Mouse (Mus musculus) spleen, embryonic (tissue): ENCODE measurements at regions not wholly inside any gene's neighbourhood (a gene's known extent, or its start where the extent isn't known, plus 50 kb on each side); places are given as distances from the start of the nearest gene placed in this dataset.
"Not testable (repeated sequence)": the region's sequence is repeated elsewhere in the genome, so short reads cannot be mapped to it uniquely, and the experiment has no call there.

Experiments
- CTCF ChIA-PET: fragments of 350-600 bp; sonication (Branson Sonifier 250); formaldehyde crosslinking; loops from one replicate; lab custom pipeline; 2022; lab: Charles Lee

DNA sequence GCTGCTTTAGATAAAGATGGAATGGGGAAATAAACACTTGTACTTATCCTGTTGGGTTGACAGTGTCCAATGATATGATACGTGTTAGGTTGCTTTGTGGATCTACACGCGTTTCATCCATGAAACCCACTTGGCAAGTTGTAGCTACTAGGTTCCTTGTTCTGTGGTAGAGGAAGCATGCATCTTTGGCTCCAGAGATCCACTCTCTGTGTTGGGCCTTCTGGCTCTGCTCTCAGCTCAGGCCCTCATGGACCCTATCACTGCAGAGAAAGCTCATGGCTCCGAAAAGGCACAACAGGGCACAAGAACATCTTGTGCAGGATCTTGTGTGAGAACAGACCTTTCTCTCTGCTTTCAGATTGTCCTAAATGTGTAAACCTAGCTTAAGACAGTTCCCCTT, 122.3 kb downstream of the Enc1 start:
- CTCF ChIA-PET: no interaction called here

GRCm38 (mm10) chr13:97360551-97360950, 119.6 kb downstream of the Enc1 start:
- CTCF ChIA-PET: no interaction called here

DNA sequence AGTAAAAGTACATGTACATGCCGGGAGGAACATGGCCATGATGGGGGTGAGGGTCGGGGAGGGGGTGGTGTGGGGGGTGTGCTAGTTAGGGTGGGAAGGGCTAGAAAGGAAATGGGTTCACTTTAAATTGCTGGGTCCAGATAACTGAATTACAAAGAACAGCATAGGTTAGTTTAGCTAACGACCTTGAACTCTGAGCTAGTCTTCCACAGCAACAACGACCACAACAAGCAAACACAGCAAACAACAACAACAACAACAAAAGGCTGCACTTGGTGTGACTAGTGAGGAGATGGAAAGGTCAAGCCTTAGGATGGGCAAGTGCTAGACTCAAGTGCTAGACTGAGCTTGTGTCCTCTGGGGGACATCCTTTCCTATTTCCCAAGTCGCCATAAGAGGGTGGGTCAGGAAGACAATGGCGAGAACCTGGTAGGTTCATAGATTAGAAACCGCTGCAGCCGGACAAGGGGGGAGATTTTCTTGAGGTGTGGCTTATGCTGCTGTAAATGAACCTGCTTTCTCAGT, 117.9 kb downstream of the Enc1 start:
- CTCF ChIA-PET: no interaction called here

DNA sequence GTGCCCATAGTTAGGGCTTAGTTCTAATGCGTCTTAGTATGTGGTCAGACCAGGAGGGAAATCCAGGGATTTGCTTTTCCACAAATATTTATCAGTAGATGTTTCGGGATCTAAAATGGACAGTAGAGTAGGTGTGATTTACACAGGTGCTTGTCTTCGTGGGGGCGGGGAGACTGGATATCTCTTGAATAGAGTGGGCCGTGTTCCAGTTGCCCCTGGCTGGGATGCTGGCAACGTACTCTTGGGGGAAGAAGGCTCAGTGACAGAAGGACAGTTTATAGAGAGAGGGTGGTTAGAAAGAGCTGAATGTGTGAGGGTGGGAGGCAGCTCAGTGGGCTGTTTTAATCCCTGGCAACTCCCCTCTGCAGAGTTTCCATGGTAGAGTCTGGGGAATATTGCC, 117.4 kb downstream of the Enc1 start:
- CTCF ChIA-PET: no interaction called here

GRCm38 (mm10) chr13:97356923-97357807, 116.3 kb downstream of the Enc1 start:
- CTCF ChIA-PET: no interaction called here

- CTCF ChIA-PET: not testable (repeated sequence)
Observed at GRCm38 (mm10) chr13:97355411-97355810, 114.5 kb downstream of the Enc1 start.

DNA sequence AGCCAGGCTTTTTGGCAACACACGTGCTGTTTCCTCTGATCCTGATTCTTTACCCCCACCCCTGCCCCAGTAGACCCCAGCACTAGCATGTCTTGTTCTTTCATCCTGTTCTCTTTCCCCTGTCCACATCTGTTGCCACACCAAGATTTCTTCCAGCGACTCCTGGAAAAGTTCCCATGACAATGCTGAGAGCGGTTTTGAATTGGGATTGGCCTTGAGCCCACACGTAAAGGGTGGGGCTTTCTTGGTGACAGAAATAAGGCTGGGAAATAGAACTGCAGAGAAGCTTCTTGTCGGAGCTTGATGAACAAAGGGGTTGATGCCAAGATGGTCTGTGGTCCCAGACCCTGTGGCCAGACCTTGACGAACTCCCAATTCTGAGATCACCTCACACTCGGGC, 106.8 kb downstream of the Enc1 start:
- CTCF ChIA-PET: no interaction called here

- CTCF ChIA-PET: no interaction called here
Observed at GRCm38 (mm10) chr13:97341218-97341889, 100.4 kb downstream of the Enc1 start.

- CTCF ChIA-PET: interaction anchor here (0.6 kb wide), 1 partner anchor 462 kb away, joined by 10 read pairs; no protein-coding TSS in a partner anchor
Observed at GRCm38 (mm10) chr13:97337954-97338353, 97.0 kb downstream of the Enc1 start.

- CTCF ChIA-PET: interaction anchor here (0.6 kb wide), 1 partner anchor 462 kb away, joined by 10 read pairs; no protein-coding TSS in a partner anchor
Observed at GRCm38 (mm10) chr13:97337296-97337731, 96.4 kb downstream of the Enc1 start.

DNA sequence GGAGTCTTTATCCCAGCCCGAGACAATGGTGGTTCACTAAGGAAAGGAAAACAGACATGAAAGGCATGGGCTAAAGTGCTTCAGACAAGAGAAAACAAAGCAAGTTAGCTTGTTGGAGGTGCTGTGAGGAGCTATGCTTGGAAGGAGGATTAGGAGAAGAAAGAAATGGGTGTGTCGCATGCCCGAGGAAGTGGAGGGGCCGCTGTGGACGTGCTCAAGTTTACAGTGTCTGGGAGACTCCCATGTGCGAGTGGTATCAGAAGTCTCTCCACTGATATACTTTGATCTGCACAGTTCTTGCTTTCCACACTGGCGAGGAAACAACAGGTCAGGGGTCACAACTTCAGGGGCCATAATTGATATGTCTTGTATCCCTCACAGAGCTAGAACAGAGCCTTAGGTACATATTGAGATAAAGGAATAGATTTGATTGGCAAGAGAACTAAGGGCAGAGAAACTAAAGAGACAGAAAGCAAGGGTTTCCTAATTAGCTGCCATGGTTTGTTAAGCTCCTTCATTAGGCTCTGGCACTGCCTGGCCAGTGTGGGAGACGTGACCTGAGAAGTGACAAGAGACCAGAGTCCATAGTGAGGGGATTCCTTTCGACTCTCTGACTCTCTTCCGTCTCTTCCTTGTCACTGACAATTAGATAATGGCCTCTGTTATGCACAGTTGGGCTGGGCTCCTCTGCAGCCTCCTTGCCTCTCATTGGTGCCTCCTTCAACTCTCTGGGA, 93.1 kb downstream of the Enc1 start:
- CTCF ChIA-PET: no interaction called here

DNA sequence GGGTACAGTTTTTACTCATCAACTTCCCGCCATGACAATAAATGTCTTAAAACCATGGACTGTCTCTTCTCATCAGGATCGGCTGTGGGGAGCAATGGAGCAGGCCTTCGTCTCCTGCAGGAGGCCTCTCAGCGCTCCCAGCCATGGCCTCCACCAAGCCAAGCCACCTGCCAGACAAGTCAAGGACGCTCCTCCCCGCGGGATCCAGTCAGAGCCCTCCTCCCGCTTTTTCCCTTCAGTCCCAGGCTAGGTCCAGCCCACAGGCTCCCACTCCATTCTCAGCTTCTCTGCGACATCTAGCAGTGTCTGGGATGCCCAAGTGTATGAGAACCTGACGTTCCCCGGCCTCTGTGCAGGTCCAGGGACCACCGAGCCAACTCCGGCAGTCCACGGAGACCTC, 90.2 kb downstream of the Enc1 start:
- CTCF ChIA-PET: no interaction called here

- CTCF ChIA-PET: not testable (repeated sequence)
Observed at GRCm38 (mm10) chr13:97321307-97321706, 80.4 kb downstream of the Enc1 start.

- CTCF ChIA-PET: no interaction called here
Observed at GRCm38 (mm10) chr13:97320756-97321155, 79.9 kb downstream of the Enc1 start.

DNA sequence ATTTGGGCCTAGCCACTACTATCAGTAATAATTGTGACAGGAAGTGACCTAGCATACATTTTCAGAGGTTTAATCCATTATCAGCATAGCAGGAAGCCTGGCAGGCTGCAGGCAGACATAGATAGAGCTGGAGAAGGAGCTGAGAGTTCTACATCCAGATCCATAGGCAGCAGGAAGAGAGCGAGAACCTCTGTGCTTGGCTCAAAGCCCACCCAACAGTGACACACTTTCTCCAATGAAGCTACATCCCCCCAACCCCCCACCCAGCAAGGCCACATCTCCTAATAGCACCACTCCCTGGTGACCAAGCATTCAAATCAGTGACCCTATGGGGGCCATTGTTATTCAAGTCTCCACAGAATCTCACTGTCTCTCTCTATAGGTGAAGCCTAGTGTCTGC, 79.4 kb downstream of the Enc1 start:
- CTCF ChIA-PET: no interaction called here

GRCm38 (mm10) chr13:97317633-97318032, 76.7 kb downstream of the Enc1 start:
- CTCF ChIA-PET: no interaction called here

DNA sequence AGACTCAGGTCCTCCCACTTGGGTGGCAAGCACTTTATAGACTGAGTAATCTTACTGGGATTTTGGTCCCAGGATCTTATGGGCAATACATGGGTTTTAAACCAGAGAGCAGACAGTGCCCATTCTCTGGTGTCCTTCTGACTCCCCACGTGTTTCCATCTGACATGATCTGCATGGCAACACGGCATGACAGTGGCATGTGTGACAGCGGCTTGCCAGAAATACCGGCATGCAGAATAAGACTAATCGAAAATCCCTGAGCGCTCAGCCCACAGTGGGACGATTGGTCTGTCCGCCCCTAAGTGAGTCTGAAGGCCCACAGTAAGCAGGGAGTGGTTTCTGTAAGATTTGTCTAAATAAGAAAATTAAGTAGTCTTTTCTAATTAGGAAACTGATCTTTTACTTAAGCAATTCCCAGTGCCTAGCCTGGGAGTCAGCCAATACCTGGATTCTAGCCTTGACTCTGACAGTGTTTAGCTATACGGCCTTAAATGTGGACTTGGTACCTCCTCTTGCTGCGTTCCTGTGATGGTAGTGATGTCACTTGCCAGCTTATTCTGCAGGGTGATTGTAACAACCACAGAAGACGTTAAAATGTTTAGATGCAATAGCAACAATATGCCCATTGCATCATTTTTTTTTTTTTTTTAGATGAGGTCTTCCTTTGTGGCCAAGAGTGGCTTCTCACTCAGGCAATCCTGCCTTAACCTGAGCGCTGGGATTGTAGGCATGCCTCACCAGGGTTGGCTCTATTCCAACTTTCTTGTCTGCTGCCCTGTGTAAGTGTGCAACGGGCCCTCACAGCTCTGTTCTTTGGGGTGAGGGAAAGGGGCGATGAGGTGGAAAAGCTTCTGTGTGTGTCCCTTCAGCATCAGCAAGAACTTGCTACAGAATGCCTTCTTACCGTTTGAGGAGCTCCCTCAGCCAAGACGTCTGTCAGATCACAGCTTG, 71.8 kb downstream of the Enc1 start:
- CTCF ChIA-PET: no interaction called here

GRCm38 (mm10) chr13:97311340-97311739, 70.4 kb downstream of the Enc1 start:
- CTCF ChIA-PET: no interaction called here

DNA sequence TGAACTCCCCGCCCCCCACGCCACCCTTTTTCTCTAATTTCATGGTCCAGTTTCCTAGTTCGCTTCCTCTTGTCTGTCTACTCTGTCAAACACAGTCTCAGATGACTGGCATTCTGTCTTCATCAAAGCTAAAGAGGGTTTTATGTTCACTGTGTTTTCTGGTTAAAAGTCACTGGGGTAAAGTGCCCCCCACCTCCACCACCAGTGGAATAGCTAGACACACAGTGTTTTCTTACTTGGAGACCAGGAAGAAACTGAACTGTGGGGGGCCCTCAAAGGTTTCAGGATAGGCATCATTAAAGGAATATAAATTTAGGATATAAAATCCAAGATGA, 69.9 kb downstream of the Enc1 start:
- CTCF ChIA-PET: no interaction called here

DNA sequence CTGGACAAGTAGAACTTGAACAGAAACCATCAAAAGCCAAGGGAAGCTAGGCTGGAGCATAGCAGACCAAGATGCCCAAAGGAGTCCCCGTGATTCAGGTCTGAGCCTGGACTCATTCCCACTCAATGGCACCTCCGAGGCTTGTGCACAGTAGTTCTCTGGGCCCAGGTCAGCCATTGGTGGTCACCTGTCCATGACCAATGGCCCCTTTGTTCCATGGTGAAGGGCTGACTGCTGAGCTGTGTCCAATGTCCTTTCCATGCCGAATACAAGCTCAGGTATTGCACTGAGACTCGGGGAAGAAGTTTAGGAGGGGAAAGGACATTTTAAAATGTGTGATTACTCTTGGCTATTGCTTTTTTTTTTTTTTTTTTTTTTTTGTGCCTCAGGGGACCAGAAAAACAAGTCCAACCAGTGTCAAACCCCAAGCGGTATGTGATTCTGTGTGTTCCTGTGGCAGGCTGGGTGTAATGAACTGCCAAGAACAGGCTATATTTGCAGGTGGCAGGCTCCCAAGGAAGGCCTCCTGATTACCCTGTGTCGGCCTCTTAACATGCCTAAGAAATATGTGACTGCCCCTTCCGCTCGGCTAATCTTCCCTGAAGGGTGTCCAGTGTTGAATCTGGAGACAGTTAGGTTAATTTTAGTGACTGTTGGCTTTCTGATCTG, 69.4 kb downstream of the Enc1 start:
- CTCF ChIA-PET: interaction anchor here (0.6 kb wide), 1 partner anchor 46 kb away, joined by 6 read pairs; no protein-coding TSS in a partner anchor
